Mouse (Mus musculus): ENCODE measurements at regions not wholly inside any gene's neighbourhood (a gene's known extent, or its start where the extent isn't known, plus 50 kb on each side); places are given as distances from the start of the nearest gene placed in this dataset.

GRCm38 (mm10) chr4:70160525-70161224 is 249.6 kb downstream of the Cdk5rap2 start:
- Histone ChIP-seq H3K9ac (replicated peaks; ENCODE audit: low read length) (no peak overlapping the region), H3K4me2 (ENCODE audit: low read length) (no peak overlapping the region), H3K9me3 (ENCODE audit: control insufficient read depth, low read length) (no peaks in the 10 kb centered on the region), H3K36me3 (ENCODE audit: control insufficient read depth, insufficient read depth, low read length) (no peaks in the 10 kb centered on the region), H3K27ac (replicated peaks; ENCODE audit: low read depth, low read length) (no peak overlapping the region), H3K4me3 (replicated peaks; ENCODE audit: low read depth, low read length) (no peak overlapping the region), H3K27me3 (ENCODE audit: control insufficient read depth, insufficient read depth, low read length) (no peaks in the 10 kb centered on the region), H3K4me1 (ENCODE audit: control insufficient read depth, insufficient read depth, low read length) (no peaks in the 10 kb centered on the region)
- DNase-seq (no peak), ATAC-seq (ENCODE audit: low FRiP score, low TSS enrichment) (no peak)
- 83% methylated on average over 1 of the region's 1 CpGs for WGBS

- H3K36me3 ChIP-seq (ENCODE audit: control insufficient read depth, insufficient read depth, low read length): no peaks in the 10 kb centered on the region
- H3K4me3 ChIP-seq (replicated peaks; ENCODE audit: low read depth, low read length): no peak overlapping the region
- no peaks in the 10 kb centered on the region for H3K9me3 ChIP-seq (ENCODE audit: control insufficient read depth, low read length)
- ATAC-seq (ENCODE audit: low FRiP score, low TSS enrichment) (no peak), DNase-seq (no peak)
- no peak overlapping the region for H3K9ac ChIP-seq (replicated peaks; ENCODE audit: low read length)
- no peaks in the 10 kb centered on the region for H3K4me1 ChIP-seq (ENCODE audit: control insufficient read depth, insufficient read depth, low read length)
- no peak overlapping the region for H3K27ac ChIP-seq (replicated peaks; ENCODE audit: low read depth, low read length)
- H3K4me2 ChIP-seq (ENCODE audit: low read length): no peak overlapping the region
- WGBS: 91% methylated on average over 1 of the region's 1 CpGs
- no peaks in the 10 kb centered on the region for H3K27me3 ChIP-seq (ENCODE audit: control insufficient read depth, insufficient read depth, low read length)
These were observed 250.2 kb downstream of the Cdk5rap2 start for GRCm38 (mm10) chr4:70160062-70160461.

GRCm38 (mm10) chr4:70153179-70153578 is 257.1 kb downstream of the Cdk5rap2 start:
- no peak overlapping the region for H3K9ac ChIP-seq (replicated peaks; ENCODE audit: low read length)
- no peaks in the 10 kb centered on the region for H3K27me3 ChIP-seq (ENCODE audit: control insufficient read depth, insufficient read depth, low read length)
- H3K27ac ChIP-seq (replicated peaks; ENCODE audit: low read depth, low read length): no peak overlapping the region
- ATAC-seq (ENCODE audit: low FRiP score, low TSS enrichment) (no peak), DNase-seq (no peak)
- H3K36me3 ChIP-seq (ENCODE audit: control insufficient read depth, insufficient read depth, low read length): no peaks in the 10 kb centered on the region
- no peaks in the 10 kb centered on the region for H3K4me1 ChIP-seq (ENCODE audit: control insufficient read depth, insufficient read depth, low read length)
- 73% methylated on average over 3 of the region's 3 CpGs for WGBS
- H3K9me3 ChIP-seq (ENCODE audit: control insufficient read depth, low read length): no peaks in the 10 kb centered on the region
- no peak overlapping the region for H3K4me3 ChIP-seq (replicated peaks; ENCODE audit: low read depth, low read length)
- H3K4me2 ChIP-seq (ENCODE audit: low read length): no peak overlapping the region

DNA sequence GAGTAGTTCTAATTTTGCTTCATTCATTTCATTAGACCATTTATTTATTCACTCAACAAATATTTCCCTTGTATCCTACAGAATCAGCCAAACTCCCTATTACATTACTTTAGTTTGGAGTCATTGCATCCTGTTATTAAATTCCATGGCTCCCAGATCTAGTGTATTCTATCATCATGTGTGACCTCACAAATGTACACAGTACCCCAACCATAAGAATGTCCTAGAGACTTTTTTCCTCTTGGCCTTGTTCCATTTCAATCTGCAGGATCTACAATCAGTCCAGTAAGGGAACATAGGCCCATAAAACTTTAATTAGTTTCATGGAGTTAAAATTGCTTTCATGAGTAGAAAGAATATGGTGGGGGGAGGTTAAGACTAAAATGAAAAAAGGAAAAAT is 301.2 kb downstream of the Cdk5rap2 start:
- Histone ChIP-seq H3K4me2 (ENCODE audit: low read length) (no peak overlapping the region), H3K4me1 (ENCODE audit: control insufficient read depth, insufficient read depth, low read length) (no peaks in the 10 kb centered on the region), H3K27me3 (ENCODE audit: control insufficient read depth, insufficient read depth, low read length) (no peaks in the 10 kb centered on the region), H3K27ac (replicated peaks; ENCODE audit: low read depth, low read length) (no peak overlapping the region), H3K9ac (replicated peaks; ENCODE audit: low read length) (no peak overlapping the region), H3K4me3 (replicated peaks; ENCODE audit: low read depth, low read length) (no peak overlapping the region), H3K36me3 (ENCODE audit: control insufficient read depth, insufficient read depth, low read length) (no peaks in the 10 kb centered on the region), H3K9me3 (ENCODE audit: control insufficient read depth, low read length) (no peaks in the 10 kb centered on the region)
- no peak for DNase-seq
- no peak for ATAC-seq (ENCODE audit: low FRiP score, low TSS enrichment)

DNA sequence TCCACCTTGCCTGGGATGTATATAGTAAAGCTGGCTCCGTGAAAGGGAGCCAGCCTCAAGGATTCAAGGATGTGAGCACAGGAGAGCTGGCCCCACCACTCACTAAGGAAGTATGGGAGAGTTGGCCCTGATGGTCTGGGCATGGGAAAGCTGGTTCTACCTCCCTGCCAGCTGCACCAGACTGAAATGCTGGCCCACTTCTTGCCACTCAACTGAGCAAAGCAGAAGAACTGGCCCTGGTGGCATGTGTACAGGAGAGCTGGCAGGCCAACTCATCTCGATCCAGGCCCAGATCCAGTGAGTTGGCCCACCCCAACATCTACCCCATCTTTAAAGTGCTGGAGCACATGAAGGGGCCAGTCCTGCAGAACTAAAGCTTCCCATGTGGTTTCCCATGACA is 304.5 kb downstream of the Cdk5rap2 start:
- Histone ChIP-seq H3K9ac (replicated peaks; ENCODE audit: low read length) (no peak overlapping the region), H3K4me2 (ENCODE audit: low read length) (no peak overlapping the region), H3K9me3 (ENCODE audit: control insufficient read depth, low read length) (no peaks in the 10 kb centered on the region), H3K4me1 (ENCODE audit: control insufficient read depth, insufficient read depth, low read length) (no peaks in the 10 kb centered on the region), H3K27me3 (ENCODE audit: control insufficient read depth, insufficient read depth, low read length) (no peaks in the 10 kb centered on the region), H3K27ac (replicated peaks; ENCODE audit: low read depth, low read length) (no peak overlapping the region), H3K36me3 (ENCODE audit: control insufficient read depth, insufficient read depth, low read length) (no peaks in the 10 kb centered on the region), H3K4me3 (replicated peaks; ENCODE audit: low read depth, low read length) (no peak overlapping the region)
- DNase-seq (no peak), ATAC-seq (ENCODE audit: low FRiP score, low TSS enrichment) (no peak)
- WGBS: 79% methylated on average over 2 of the region's 2 CpGs

DNA sequence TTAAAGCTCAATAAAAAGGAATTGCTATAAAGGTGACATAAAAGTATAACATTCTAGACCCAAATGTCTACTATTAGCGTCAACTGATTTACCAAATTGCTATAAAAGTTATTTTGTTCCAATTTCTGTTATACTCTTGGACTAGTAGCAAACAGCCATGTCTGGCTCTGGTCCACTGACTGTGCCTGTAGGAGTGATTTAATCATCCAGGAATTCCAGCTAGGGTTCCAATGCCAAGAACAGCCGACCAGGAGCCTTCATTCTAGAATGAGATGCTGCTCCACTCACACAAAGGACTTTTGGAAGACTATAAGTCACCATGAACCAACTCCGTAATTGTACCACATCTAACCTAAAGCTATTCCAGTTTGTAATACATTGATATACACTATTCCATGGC is 312.9 kb downstream of the Cdk5rap2 start:
- no peaks in the 10 kb centered on the region for H3K9me3 ChIP-seq (ENCODE audit: control insufficient read depth, low read length)
- DNase-seq (no peak), ATAC-seq (ENCODE audit: low FRiP score, low TSS enrichment) (no peak)
- 86% methylated on average over 3 of the region's 3 CpGs for WGBS
- no peaks in the 10 kb centered on the region for H3K4me1 ChIP-seq (ENCODE audit: control insufficient read depth, insufficient read depth, low read length)
- no peaks in the 10 kb centered on the region for H3K27me3 ChIP-seq (ENCODE audit: control insufficient read depth, insufficient read depth, low read length)
- no peak overlapping the region for H3K27ac ChIP-seq (replicated peaks; ENCODE audit: low read depth, low read length)
- no peak overlapping the region for H3K4me2 ChIP-seq (ENCODE audit: low read length)
- H3K36me3 ChIP-seq (ENCODE audit: control insufficient read depth, insufficient read depth, low read length): no peaks in the 10 kb centered on the region
- no peak overlapping the region for H3K4me3 ChIP-seq (replicated peaks; ENCODE audit: low read depth, low read length)
- H3K9ac ChIP-seq (replicated peaks; ENCODE audit: low read length): no peak overlapping the region

DNA sequence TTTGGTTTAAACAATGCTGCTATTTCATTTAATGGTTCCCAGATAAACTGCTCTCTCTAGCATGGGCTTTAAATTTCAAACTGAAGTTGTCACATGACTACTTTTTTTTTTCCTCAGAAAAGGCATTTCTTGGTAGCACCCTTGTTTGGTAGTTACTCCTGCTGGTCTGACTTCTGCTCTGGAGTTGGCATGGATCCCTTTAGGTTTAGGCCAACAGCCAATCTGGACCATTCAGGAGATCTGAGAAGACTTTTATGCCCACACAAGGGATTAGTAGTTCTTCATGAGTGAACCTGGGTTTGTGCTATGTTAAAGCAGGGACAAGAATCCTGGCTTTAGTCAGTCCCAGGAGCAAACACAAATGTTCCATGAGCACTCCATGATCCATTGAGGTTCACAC is 332.0 kb downstream of the Cdk5rap2 start:
- Histone ChIP-seq H3K4me1 (ENCODE audit: control insufficient read depth, insufficient read depth, low read length) (no peaks in the 10 kb centered on the region), H3K9ac (replicated peaks; ENCODE audit: low read length) (no peak overlapping the region), H3K27me3 (ENCODE audit: control insufficient read depth, insufficient read depth, low read length) (no peaks in the 10 kb centered on the region), H3K4me3 (replicated peaks; ENCODE audit: low read depth, low read length) (no peak overlapping the region), H3K36me3 (ENCODE audit: control insufficient read depth, insufficient read depth, low read length) (no peaks in the 10 kb centered on the region), H3K9me3 (ENCODE audit: control insufficient read depth, low read length) (no peaks in the 10 kb centered on the region), H3K27ac (replicated peaks; ENCODE audit: low read depth, low read length) (no peak overlapping the region), H3K4me2 (ENCODE audit: low read length) (no peak overlapping the region)
- DNase-seq (no peak), ATAC-seq (ENCODE audit: low FRiP score, low TSS enrichment) (no peak)

DNA sequence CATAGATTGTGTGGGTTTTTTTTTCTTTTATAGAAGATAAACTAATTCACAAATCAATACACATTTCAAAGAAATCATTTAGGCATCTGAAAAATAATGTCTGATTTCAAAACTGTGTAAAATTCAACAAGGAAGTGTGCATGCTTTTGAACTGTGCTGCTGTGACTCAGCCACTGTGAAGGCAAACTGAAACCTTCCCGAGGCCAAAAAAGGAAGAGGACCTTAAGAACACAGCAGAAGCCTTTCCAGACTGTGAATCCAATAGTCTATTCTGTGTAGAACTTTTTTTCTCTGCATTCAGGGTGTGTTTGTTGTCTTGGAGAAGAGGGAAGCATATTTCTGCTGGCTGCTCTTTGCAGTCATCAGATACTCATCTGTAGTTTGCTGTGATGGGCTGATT is 347.7 kb downstream of the Cdk5rap2 start:
- Histone ChIP-seq H3K27ac (replicated peaks; ENCODE audit: low read depth, low read length) (no peak overlapping the region), H3K4me3 (replicated peaks; ENCODE audit: low read depth, low read length) (no peak overlapping the region), H3K4me2 (ENCODE audit: low read length) (no peak overlapping the region), H3K4me1 (ENCODE audit: control insufficient read depth, insufficient read depth, low read length) (no peaks in the 10 kb centered on the region), H3K9ac (replicated peaks; ENCODE audit: low read length) (no peak overlapping the region), H3K27me3 (ENCODE audit: control insufficient read depth, insufficient read depth, low read length) (no peaks in the 10 kb centered on the region), H3K36me3 (ENCODE audit: control insufficient read depth, insufficient read depth, low read length) (no peaks in the 10 kb centered on the region), H3K9me3 (ENCODE audit: control insufficient read depth, low read length) (no peaks in the 10 kb centered on the region)
- no peak for ATAC-seq (ENCODE audit: low FRiP score, low TSS enrichment)
- DNase-seq: no peak
- 78% methylated on average over 1 of the region's 1 CpGs for WGBS

- H3K9me3 ChIP-seq (ENCODE audit: control insufficient read depth, low read length): no peaks in the 10 kb centered on the region
- no peaks in the 10 kb centered on the region for H3K27me3 ChIP-seq (ENCODE audit: control insufficient read depth, insufficient read depth, low read length)
- ATAC-seq (ENCODE audit: low FRiP score, low TSS enrichment): no peak
- no peak overlapping the region for H3K4me3 ChIP-seq (replicated peaks; ENCODE audit: low read depth, low read length)
- no peaks in the 10 kb centered on the region for H3K36me3 ChIP-seq (ENCODE audit: control insufficient read depth, insufficient read depth, low read length)
- H3K9ac ChIP-seq (replicated peaks; ENCODE audit: low read length): no peak overlapping the region
- H3K4me2 ChIP-seq (ENCODE audit: low read length): no peak overlapping the region
- no peak for DNase-seq
- 86% methylated on average over 12 of the region's 12 CpGs for WGBS
- H3K27ac ChIP-seq (replicated peaks; ENCODE audit: low read depth, low read length): no peak overlapping the region
- no peaks in the 10 kb centered on the region for H3K4me1 ChIP-seq (ENCODE audit: control insufficient read depth, insufficient read depth, low read length)
These were observed 351.3 kb downstream of the Cdk5rap2 start for GRCm38 (mm10) chr4:70058831-70059544.

Data from midbrain, embryonic 14.5 days (tissue).